Mouse (Mus musculus) ES-Bruce4 (cell line): Measurements from ENCODE around the gene Map3k11. TPM values are rescaled to one million over a fixed set of nuclear protein-coding genes. Genes with fewer than 3 reads are reported as not detected.

Source experiments
- H3K27ac ChIP-seq: 2 replicates; pipeline ENCODE4 v1.5.1; 2012; ENCODE audit warnings: low read length, inconsistent platforms; ENCODE audit not compliant: insufficient read depth
- H3K27me3 ChIP-seq: 2 replicates; pipeline ENCODE4 v1.6.1; 2012; ENCODE audit warnings: mild to moderate bottlenecking, low read length, inconsistent platforms; ENCODE audit not compliant: control insufficient read depth, poor library complexity, insufficient read depth, severe bottlenecking
- H3K36me3 ChIP-seq: 2 replicates; pipeline ENCODE4 v1.6.1; 2012; ENCODE audit warnings: inconsistent platforms, mild to moderate bottlenecking, low read length, moderate library complexity; ENCODE audit not compliant: control insufficient read depth, poor library complexity, insufficient read depth, severe bottlenecking
- H3K4me1 ChIP-seq: one replicate; pipeline ENCODE4 v1.8.1; 2011; ENCODE audit warnings: low read length; ENCODE audit not compliant: control insufficient read depth, insufficient read depth
- H3K4me3 ChIP-seq: 2 replicates; pipeline ENCODE4 v1.5.1; 2011; ENCODE audit warnings: low read depth, mild to moderate bottlenecking, low read length
- H3K9ac ChIP-seq: 2 replicates; pipeline ENCODE4 v1.6.1; 2012; ENCODE audit warnings: low read depth, mild to moderate bottlenecking, inconsistent platforms; ENCODE audit not compliant: poor library complexity, severe bottlenecking
- H3K9me3 ChIP-seq: replicated peaks from 2 replicates; pipeline ENCODE4 v1.6.1; 2012; ENCODE audit warnings: mild to moderate bottlenecking, low read length, inconsistent platforms; ENCODE audit not compliant: control insufficient read depth, poor library complexity, insufficient read depth, severe bottlenecking
- CTCF ChIP-seq: IDR thresholded peaks from one replicate; pipeline ENCODE4 v1.8.1; 2011; ENCODE audit warnings: low read depth, low read length
- EP300 ChIP-seq: IDR thresholded peaks from 2 replicates; pipeline ENCODE4 v1.6.1; 2011; ENCODE audit warnings: low read depth, low read length; ENCODE audit not compliant: insufficient read depth
- POLR2A ChIP-seq: IDR thresholded peaks from one replicate; pipeline ENCODE4 v1.8.1; 2011; ENCODE audit warnings: low read length; ENCODE audit not compliant: insufficient read depth
- polyA plus RNA-seq: library from polyadenylated mRNA; stranded (reverse); fragments of >200 nt; gene quantifications from 2 replicates; pipeline ENCODE4 v1.2.4, GENCODE M21; 2011; ENCODE audit warnings: low read depth; ENCODE audit not compliant: missing spikeins, insufficient read depth, insufficient read length

The Map3k11 gene
- polyA plus RNA-seq, 1 experiment: 27.8 TPM

DNA sequence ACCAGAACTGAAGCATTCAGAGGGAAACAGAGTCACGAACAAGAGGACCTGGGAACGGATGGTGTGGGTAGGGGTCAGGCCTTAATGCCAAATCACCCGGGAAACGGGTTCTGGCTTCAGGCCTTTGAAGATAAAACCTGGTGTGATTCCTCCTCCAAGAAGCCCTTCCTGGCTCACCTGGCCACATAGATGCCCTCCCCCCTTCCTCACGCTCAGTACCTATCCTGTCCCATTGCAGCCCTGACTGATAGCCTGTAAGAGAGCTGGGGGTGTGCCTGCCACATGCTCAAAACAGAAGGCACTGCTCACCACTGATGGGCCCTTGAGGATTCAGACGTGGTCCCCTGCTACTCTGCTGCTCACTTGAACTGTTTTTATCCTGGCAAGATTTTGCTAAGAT is 5.3 kb downstream of the Map3k11 start:
- Histone ChIP-seq H3K27me3 (no peaks in the 10 kb centered on the region), H3K4me1 (peaks cover 2% of the 10 kb centered on the region), H3K36me3 (no peaks in the 10 kb centered on the region), H3K9ac (no peak overlapping the region), H3K9me3 (no peaks in the 10 kb centered on the region), H3K4me3 (no peak overlapping the region), H3K27ac (no peak overlapping the region)
- TF ChIP-seq POLR2A: no peak
- TF ChIP-seq CTCF: no peak
- no peak for TF ChIP-seq EP300

DNA sequence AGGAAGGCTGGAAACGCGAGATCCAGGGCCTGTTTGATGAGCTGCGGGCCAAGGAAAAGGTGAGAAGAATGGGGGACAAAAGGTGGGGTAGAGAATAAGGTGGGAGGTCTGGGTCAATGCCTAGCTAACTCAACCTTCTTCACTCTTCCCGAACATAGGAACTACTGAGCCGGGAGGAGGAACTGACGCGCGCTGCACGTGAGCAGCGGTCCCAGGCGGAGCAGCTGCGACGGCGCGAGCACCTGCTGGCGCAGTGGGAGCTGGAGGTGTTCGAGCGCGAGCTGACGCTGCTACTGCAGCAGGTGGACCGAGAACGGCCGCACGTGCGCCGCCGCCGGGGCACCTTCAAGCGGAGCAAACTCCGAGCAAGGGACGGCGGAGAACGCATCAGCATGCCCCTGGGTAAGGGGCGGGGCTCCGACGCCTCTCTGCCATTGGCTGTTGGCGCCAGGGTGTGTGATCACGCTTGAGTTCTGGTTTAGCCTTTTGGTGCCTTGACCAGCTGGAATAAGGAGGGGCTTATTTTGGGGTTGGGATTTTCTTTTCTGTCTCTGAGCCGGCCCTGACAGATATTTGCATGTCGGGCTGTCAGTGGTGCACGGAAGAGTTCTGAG is 7.4 kb downstream of the Map3k11 start:
- Histone ChIP-seq H3K9ac (no peak overlapping the region), H3K27ac (no peak overlapping the region), H3K27me3 (no peaks in the 10 kb centered on the region), H3K9me3 (no peaks in the 10 kb centered on the region), H3K4me3 (peak overlapping the region; percentile 47), H3K36me3 (no peaks in the 10 kb centered on the region), H3K4me1 (peaks cover 2% of the 10 kb centered on the region)
- no peak for TF ChIP-seq POLR2A
- 0 out of 2 replicates have a peak, but pooled peaks have one; percentile 5 for TF ChIP-seq EP300

DNA sequence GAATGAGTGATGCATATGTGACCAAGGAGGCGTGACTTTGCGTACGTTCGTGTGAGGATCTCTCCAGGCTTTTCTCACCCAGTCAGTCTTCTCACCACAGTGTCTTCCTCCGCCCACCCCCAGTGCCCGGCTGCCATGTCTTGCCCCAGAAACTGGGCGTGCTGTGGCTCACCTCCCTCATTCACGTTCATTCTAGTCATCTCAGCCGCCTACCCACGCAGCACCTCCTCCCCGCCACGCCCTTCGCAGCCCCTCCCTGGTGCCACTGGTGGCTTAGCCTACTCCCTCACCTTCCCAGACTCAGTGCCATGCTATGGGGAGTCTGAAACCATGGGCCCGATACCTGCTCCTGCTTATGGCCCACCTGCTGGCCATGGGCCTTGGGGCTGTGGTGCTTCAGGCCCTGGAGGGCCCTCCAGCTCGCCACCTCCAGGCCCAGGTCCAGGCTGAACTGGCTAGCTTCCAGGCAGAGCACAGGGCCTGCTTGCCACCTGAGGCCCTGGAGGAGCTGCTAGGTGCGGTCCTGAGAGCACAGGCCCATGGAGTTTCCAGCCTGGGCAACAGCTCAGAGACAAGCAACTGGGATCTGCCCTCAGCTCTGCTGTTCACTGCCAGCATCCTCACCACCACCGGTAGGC is 15.7 kb downstream of the Map3k11 start, which contains the start of gene Kcnk7:
Gene Kcnk7 (plus strand): TSS at position 205 of the 638 bp plus-strand sequence.
- no peak within 1 kb of the TSS for H3K4me3 ChIP-seq
- TF ChIP-seq EP300 (no peak), POLR2A (no peak), CTCF (no peak)
- H3K27me3 ChIP-seq: no peaks in the 10 kb centered on the region
- H3K27ac ChIP-seq: no peak within 1 kb of the TSS
- H3K4me1 ChIP-seq: peaks cover 4% of the 10 kb centered on the region
- H3K9me3 ChIP-seq: no peaks in the 10 kb centered on the region
- 0 out of 2 replicates have a peak within 1 kb of the TSS, but pooled peaks have one; percentile 28 for H3K9ac ChIP-seq
- H3K36me3 ChIP-seq: no peaks in the 10 kb centered on the region

DNA sequence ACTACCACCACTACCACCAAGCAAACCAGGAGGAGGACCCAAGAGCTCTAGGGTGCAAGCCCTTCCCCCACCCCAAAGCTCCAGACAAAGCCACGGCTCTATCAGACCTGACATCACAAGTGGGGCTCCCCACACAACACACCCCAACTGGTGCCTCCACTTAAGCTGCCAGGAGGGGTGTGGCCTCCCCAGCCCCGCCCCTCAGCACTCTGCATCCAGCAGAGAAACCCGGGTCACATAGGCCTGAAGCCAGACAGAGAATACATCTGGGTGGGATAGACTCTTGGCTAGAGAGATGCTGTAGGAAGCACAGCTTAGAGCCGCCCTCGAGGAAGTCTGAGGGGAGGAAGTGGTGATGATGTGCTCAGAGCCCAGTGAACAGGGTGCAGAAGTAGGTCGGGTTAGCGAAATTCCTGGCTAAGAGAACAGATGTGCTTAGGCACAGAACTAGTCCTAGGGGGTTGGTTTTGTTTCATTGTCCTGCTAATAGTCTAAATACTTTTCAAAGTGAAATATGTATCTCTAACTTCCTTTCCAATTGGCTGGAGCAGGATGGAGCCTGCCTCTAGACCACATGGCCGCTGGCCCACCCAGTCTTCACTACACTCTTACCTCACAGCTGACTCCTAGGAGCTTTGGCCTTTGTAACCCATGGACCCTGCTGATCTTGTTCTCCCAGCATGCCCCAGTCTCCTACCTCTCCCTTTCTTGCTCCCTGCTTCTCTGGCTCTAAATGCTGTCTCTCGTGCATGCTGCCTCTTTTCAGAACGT is 16.4 kb downstream of the Map3k11 start:
- Histone ChIP-seq H3K4me1 (peaks cover 4% of the 10 kb centered on the region), H3K36me3 (no peaks in the 10 kb centered on the region), H3K9ac (peak overlapping the region; percentile 28; the same call in 1 of the 2 replicates), H3K4me3 (no peak overlapping the region), H3K27ac (no peak overlapping the region), H3K9me3 (no peaks in the 10 kb centered on the region), H3K27me3 (no peaks in the 10 kb centered on the region)
- TF ChIP-seq POLR2A (peak; percentile 31), CTCF (no peak)

DNA sequence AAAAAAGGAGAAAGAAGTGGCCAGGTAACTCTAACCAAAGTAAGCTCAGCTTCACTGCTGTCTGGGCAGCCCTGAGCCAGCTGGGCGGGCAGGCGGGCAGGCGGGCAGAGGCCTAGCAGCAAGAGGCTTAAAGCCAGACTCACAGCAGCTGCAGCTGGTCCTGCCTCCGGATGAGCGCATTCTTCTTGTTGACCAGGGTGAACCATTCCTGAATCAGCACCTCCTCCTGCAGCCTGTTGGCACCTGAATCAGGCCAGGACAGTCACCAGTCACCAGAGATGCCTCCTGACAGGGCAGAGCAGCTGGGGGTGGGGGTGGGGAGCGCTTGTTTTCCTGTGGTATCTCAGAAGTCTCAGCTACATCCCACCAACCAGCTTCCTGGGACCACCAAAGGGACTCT is 21.5 kb downstream of the Map3k11 start:
- no peak overlapping the region for H3K4me3 ChIP-seq
- no peak overlapping the region for H3K9ac ChIP-seq
- no peaks in the 10 kb centered on the region for H3K27me3 ChIP-seq
- H3K9me3 ChIP-seq: no peaks in the 10 kb centered on the region
- peaks cover 2% of the 10 kb centered on the region for H3K4me1 ChIP-seq
- TF ChIP-seq EP300: no peak
- TF ChIP-seq CTCF: no peak
- no peak for TF ChIP-seq POLR2A
- no peak overlapping the region for H3K27ac ChIP-seq
- no peaks in the 10 kb centered on the region for H3K36me3 ChIP-seq

DNA sequence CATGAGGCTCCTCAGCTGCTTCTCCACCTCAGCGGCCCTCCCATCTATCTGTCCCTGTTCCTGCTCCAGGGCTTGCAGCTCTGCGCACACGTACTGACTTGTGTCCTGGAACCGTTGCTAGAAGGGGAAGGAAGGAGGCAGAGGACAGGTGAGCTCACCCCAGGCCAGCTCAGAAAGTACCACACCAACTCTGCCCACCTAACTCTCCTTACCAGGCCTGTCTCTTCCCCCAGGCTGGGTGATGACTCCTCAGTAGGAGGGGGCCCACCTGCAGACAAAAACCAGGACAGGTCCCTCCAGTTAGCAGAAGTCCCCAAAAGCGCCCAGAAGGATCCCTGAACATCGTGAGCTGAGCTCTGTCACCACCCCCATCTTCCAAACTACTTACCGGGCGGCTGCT is 22.0 kb downstream of the Map3k11 start:
- Histone ChIP-seq H3K27me3 (no peaks in the 10 kb centered on the region), H3K36me3 (no peaks in the 10 kb centered on the region), H3K9ac (no peak overlapping the region), H3K4me1 (no peaks in the 10 kb centered on the region), H3K27ac (no peak overlapping the region), H3K4me3 (no peak overlapping the region), H3K9me3 (no peaks in the 10 kb centered on the region)
- TF ChIP-seq POLR2A: no peak
- no peak for TF ChIP-seq CTCF
- TF ChIP-seq EP300: no peak
